Mouse (Mus musculus): Measurements from ENCODE around the gene Cuedc1. TPM values are rescaled to one million over a fixed set of nuclear protein-coding genes. Genes with fewer than 3 reads are reported as not detected.

Gene Cuedc1
- total and polyA plus RNA-seq, 2 experiments from 2014 or later, result 37.5 to 38.8 TPM

DNA sequence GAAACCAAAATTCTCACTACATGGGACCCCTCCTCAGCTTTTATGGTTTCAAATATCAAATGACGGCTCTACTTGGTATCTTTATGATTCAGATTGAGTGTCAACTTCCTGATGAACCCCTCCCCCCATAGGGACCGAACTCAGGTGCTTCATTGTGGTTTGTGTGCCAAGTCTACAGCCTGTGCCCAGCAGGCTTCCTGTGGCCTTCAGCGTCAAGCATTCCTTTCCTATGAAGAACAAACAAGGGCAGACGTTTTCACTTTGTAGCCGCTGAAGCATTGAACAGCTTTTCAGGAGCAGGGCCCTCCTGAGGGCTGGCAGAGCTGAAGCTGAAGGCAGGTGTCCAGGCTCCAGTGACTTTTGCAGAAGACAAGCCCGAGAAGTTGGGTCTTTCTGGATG, 115.9 kb downstream of the Cuedc1 start:
- DNase-seq (ENCODE audit: low spot score) (peak; percentile 33), ATAC-seq (ENCODE audit: low FRiP score) (no peak)
- 57% methylated on average over 6 of the region's 6 CpGs for WGBS

GRCm38 (mm10) chr11:88214881-88215831, 117.3 kb downstream of the Cuedc1 start:
- peak; percentile 73 for ATAC-seq (ENCODE audit: low FRiP score)
- H3K27ac ChIP-seq (ENCODE audit: low read depth, low read length), result peak overlapping the region; percentile 52; the same call in 1 of the 2 replicates
- peak; percentile 40; the same call in 1 of the 2 replicates for TF ChIP-seq CTCF (IDR thresholded peaks at IDR 0.05)
- H3K9me3 ChIP-seq (ENCODE audit: low read length), result no peaks in the 10 kb centered on the region
- H3K4me2 ChIP-seq (ENCODE audit: low read depth, low read length, poor library complexity, severe bottlenecking), result peak overlapping the region; percentile 41
- WGBS, result 49% methylated on average over 21 of the region's 21 CpGs
- no peak overlapping the region for H3K9ac ChIP-seq (replicated peaks; ENCODE audit: low read length, poor library complexity, severe bottlenecking)
- no peaks in the 10 kb centered on the region for H3K4me1 ChIP-seq (ENCODE audit: insufficient read depth, low read length)
- no peaks in the 10 kb centered on the region for H3K27me3 ChIP-seq (ENCODE audit: insufficient read depth, low read length)
- H3K4me3 ChIP-seq (ENCODE audit: low read depth, low read length), result no peak overlapping the region
- peaks cover 21% of the 10 kb centered on the region for H3K36me3 ChIP-seq (ENCODE audit: insufficient read depth, low read length)
- peak; percentile 85 for DNase-seq (ENCODE audit: low spot score)

More for the DNA sequence above, 115.9 kb downstream of the Cuedc1 start:
- H3K4me2 ChIP-seq (ENCODE audit: low read depth, low read length, poor library complexity, severe bottlenecking), result no peak overlapping the region
- H3K36me3 ChIP-seq (ENCODE audit: insufficient read depth, low read length), result peaks cover 30% of the 10 kb centered on the region
- no peak overlapping the region for H3K27ac ChIP-seq (ENCODE audit: low read depth, low read length)
- no peak overlapping the region for H3K4me3 ChIP-seq (ENCODE audit: low read depth, low read length)
- no peak for TF ChIP-seq CTCF (IDR thresholded peaks at IDR 0.05)
- no peak overlapping the region for H3K9ac ChIP-seq (replicated peaks; ENCODE audit: low read length, poor library complexity, severe bottlenecking)
- no peaks in the 10 kb centered on the region for H3K27me3 ChIP-seq (ENCODE audit: insufficient read depth, low read length)
- no peaks in the 10 kb centered on the region for H3K4me1 ChIP-seq (ENCODE audit: insufficient read depth, low read length)
- H3K9me3 ChIP-seq (ENCODE audit: low read length), result no peaks in the 10 kb centered on the region

DNA sequence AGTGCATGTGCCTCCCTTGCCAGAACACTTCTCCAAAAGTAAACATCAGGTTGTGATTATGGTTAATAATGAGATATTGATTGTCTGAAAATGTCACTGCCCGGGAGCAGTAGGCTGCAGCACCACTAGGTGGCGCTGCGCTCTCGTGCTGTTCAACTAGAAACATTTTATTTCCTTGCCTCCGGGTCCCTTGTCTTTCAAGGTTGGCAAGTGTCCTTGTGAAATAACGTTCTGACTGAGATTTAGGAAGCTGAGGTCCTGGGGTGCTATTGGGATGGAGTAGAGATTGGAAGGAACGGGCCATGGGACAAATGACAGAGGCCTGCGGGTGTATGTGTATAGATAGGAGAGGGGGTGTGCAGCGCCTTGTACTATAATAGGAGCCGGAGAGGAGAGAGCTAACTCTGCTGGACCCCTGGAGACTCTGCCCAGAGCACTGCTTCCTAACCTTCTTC, 118.4 kb downstream of the Cuedc1 start:
- peak; percentile 98 for TF ChIP-seq CTCF (IDR thresholded peaks at IDR 0.05)
- H3K4me3 ChIP-seq (ENCODE audit: low read depth, low read length), result peak overlapping the region; percentile 10; the same call in 1 of the 2 replicates
- H3K4me1 ChIP-seq (ENCODE audit: insufficient read depth, low read length), result no peaks in the 10 kb centered on the region
- peaks cover 10% of the 10 kb centered on the region; the same call in 1 of the 2 replicates for H3K36me3 ChIP-seq (ENCODE audit: insufficient read depth, low read length)
- no peak overlapping the region for H3K9ac ChIP-seq (replicated peaks; ENCODE audit: low read length, poor library complexity, severe bottlenecking)
- peak; percentile 92 for DNase-seq (ENCODE audit: low spot score)
- no peaks in the 10 kb centered on the region for H3K9me3 ChIP-seq (ENCODE audit: low read length)
- no peak for ATAC-seq (ENCODE audit: low FRiP score)
- peak overlapping the region; percentile 41 for H3K4me2 ChIP-seq (ENCODE audit: low read depth, low read length, poor library complexity, severe bottlenecking)
- H3K27me3 ChIP-seq (ENCODE audit: insufficient read depth, low read length), result no peaks in the 10 kb centered on the region
- H3K27ac ChIP-seq (ENCODE audit: low read depth, low read length), result no peak overlapping the region
- 9% methylated on average over 10 of the region's 10 CpGs for WGBS

DNA sequence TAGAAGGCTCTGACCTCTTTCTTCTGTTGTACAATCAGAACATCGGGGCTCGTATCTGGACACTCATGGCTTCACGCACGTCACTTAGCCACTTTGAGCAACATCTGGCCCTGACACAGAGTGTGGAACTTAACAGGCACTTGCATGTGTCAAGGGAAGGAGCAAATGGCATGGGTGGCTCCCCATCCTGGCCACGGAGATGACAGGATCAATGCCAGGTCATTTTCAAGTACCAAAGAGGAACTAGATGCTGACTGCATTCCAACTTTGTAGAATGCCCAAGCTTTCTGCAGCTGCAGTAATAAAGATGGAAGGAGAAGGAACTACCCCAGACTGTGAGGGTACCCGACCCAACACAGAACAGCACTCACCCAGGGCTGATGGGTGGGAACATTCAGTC, 120.3 kb downstream of the Cuedc1 start:
- DNase-seq (ENCODE audit: low spot score) (no peak), ATAC-seq (ENCODE audit: low FRiP score) (no peak)
- WGBS, result 90% methylated on average over 6 of the region's 6 CpGs
- Histone ChIP-seq H3K27ac (ENCODE audit: low read depth, low read length) (no peak overlapping the region), H3K4me2 (ENCODE audit: low read depth, low read length, poor library complexity, severe bottlenecking) (no peak overlapping the region), H3K27me3 (ENCODE audit: insufficient read depth, low read length) (no peaks in the 10 kb centered on the region), H3K9me3 (ENCODE audit: low read length) (no peaks in the 10 kb centered on the region), H3K36me3 (ENCODE audit: insufficient read depth, low read length) (no peaks in the 10 kb centered on the region), H3K4me3 (ENCODE audit: low read depth, low read length) (no peak overlapping the region), H3K9ac (replicated peaks; ENCODE audit: low read length, poor library complexity, severe bottlenecking) (no peak overlapping the region), H3K4me1 (ENCODE audit: insufficient read depth, low read length) (no peaks in the 10 kb centered on the region)
- TF ChIP-seq CTCF (IDR thresholded peaks at IDR 0.05), result no peak

GRCm38 (mm10) chr11:88218586-88218985, 120.7 kb downstream of the Cuedc1 start:
- Histone ChIP-seq H3K4me2 (ENCODE audit: low read depth, low read length, poor library complexity, severe bottlenecking) (no peak overlapping the region), H3K27ac (ENCODE audit: low read depth, low read length) (no peak overlapping the region), H3K9ac (replicated peaks; ENCODE audit: low read length, poor library complexity, severe bottlenecking) (no peak overlapping the region), H3K27me3 (ENCODE audit: insufficient read depth, low read length) (no peaks in the 10 kb centered on the region), H3K36me3 (ENCODE audit: insufficient read depth, low read length) (no peaks in the 10 kb centered on the region), H3K4me1 (ENCODE audit: insufficient read depth, low read length) (no peaks in the 10 kb centered on the region), H3K4me3 (ENCODE audit: low read depth, low read length) (no peak overlapping the region), H3K9me3 (ENCODE audit: low read length) (no peaks in the 10 kb centered on the region)
- ATAC-seq (ENCODE audit: low FRiP score) (no peak), DNase-seq (ENCODE audit: low spot score) (no peak)
- WGBS, result 78% methylated on average over 7 of the region's 7 CpGs
- TF ChIP-seq CTCF (IDR thresholded peaks at IDR 0.05), result no peak

GRCm38 (mm10) chr11:88221929-88222475, 124.1 kb downstream of the Cuedc1 start:
- H3K36me3 ChIP-seq (ENCODE audit: insufficient read depth, low read length), result no peaks in the 10 kb centered on the region
- 85% methylated on average over 15 of the region's 15 CpGs for WGBS
- H3K27ac ChIP-seq (ENCODE audit: low read depth, low read length), result no peak overlapping the region
- no peak for TF ChIP-seq CTCF (IDR thresholded peaks at IDR 0.05)
- H3K4me2 ChIP-seq (ENCODE audit: low read depth, low read length, poor library complexity, severe bottlenecking), result no peak overlapping the region
- ATAC-seq (ENCODE audit: low FRiP score) (no peak), DNase-seq (ENCODE audit: low spot score) (no peak)
- no peaks in the 10 kb centered on the region for H3K4me1 ChIP-seq (ENCODE audit: insufficient read depth, low read length)
- no peak overlapping the region for H3K9ac ChIP-seq (replicated peaks; ENCODE audit: low read length, poor library complexity, severe bottlenecking)
- H3K9me3 ChIP-seq (ENCODE audit: low read length), result no peaks in the 10 kb centered on the region
- H3K27me3 ChIP-seq (ENCODE audit: insufficient read depth, low read length), result no peaks in the 10 kb centered on the region
- H3K4me3 ChIP-seq (ENCODE audit: low read depth, low read length), result no peak overlapping the region

Measured in midbrain, postnatal 0 days (tissue).